Mouse (Mus musculus): Measurements from ENCODE around the gene Defa28.
"Not testable (repeated sequence)": the region's sequence is repeated elsewhere in the genome, so short reads cannot be mapped to it uniquely, and the experiment has no call there.

Gene Defa28

GRCm38 (mm10) chr8:21582706-21583105 is at the start of gene Defa28:
Defa28 (plus strand) TSS chr8:21583006.
- not testable (repeated sequence) for DNase-seq (ENCODE audit: low spot score in 2 of 2)

- DNase-seq (ENCODE audit: low spot score in 2 of 2) = not testable (repeated sequence)
These were observed 17.7 kb upstream of the Defa28 start, which contains the start of gene Defa37 for GRCm38 (mm10) chr8:21565086-21565485. Defa37 (plus strand) TSS chr8:21565386.

- not testable (repeated sequence) for DNase-seq (ENCODE audit: low spot score in 2 of 2)
These were observed 11.6 kb downstream of the Defa28 start, which contains the start of gene Gm7861 for GRCm38 (mm10) chr8:21594408-21594807. Gm7861 (minus strand) TSS chr8:21594508.

- not testable (repeated sequence) for DNase-seq (ENCODE audit: low spot score in 2 of 2)
These were observed 35.1 kb downstream of the Defa28 start, which contains the start of gene Defa26 for GRCm38 (mm10) chr8:21617883-21618282. Defa26 (plus strand) TSS chr8:21618183.
